Mouse (Mus musculus): ENCODE data around the gene Grhl3. TPM values are rescaled to one million over a fixed set of nuclear protein-coding genes. Genes with fewer than 3 reads are reported as not detected.
"Not testable (repeated sequence)": the region's sequence is repeated elsewhere in the genome, so short reads cannot be mapped to it uniquely, and the experiment has no call there.

Grhl3 gene
- total RNA-seq (2015; ENCODE audit: low replicate concordance): not detected in 2 replicates
- not detected in 2 replicates for total RNA-seq (2017; ENCODE audit: low replicate concordance)

DNA sequence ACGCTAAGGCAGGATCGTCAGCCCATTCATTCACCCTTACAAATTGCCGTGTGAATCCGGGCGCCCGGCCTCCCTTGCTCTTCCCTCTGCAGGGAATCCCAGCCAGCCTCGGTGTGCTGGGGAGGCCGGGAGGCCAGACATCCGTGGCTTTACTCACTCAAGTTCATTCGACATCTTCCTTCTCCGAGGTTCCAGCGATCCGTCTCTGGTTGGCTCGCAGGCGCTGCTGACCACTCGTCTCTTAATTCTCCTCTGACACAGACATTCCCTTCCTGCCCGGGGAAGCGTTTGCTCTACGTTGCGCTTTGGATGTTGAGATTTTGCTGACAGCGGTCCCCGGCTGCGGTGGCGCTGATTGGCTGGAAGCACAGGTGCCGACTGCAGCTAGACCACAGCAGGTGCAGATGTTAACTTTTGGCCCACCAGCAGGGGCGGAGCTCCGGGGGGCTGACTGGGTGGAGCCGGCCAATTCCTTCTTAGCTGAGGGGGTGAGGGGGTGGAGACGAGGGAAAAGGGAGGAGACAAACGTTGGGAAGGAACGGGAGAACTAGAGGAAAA is at the start of gene Grhl3:
Grhl3 (minus strand) TSS at position 380 of the 558 bp plus-strand sequence.
- ATAC-seq (replicated peaks; ENCODE audit: low FRiP score, poor library complexity, severe bottlenecking): no peak

DNA sequence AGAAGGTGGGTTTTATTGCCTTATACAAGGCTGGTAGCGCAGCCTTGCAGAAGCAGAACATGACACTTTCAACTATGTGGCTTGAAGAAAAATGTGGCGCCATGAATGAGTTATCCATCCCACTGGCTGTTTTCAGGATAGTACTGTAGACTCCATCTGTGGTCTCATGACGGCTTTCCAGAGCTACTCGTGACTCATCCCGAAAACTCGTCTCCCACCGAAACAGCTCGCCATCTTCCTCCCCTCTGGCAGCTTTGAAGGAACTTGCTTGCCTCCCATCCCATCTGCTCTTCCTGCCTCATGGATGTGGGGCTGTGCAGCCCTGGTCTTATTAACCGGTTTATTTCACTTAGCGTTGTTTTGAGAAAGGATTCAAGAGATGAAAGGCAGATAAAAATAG is 48.9 kb upstream of the Grhl3 start:
- no peak for ATAC-seq (replicated peaks; ENCODE audit: low FRiP score, poor library complexity, severe bottlenecking)

DNA sequence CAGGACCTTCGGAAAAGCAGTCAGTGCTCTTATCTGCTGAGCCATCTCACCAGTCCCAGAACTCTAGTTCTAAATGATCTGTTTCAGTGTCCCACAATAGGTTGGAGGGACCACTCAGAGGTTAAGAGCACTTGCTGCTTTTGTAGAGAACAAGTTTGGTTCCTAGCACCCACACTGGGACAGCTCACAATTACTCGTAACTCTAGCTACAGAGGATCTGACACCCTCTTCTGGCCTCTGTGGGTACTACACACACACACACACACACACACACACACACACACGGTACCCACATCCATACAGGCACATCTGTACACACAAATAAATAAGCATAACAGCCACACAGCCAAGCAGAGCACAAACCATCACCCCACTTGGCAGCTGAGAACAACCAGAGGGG is 47.0 kb upstream of the Grhl3 start:
- no peak for ATAC-seq (replicated peaks; ENCODE audit: low FRiP score, poor library complexity, severe bottlenecking)

DNA sequence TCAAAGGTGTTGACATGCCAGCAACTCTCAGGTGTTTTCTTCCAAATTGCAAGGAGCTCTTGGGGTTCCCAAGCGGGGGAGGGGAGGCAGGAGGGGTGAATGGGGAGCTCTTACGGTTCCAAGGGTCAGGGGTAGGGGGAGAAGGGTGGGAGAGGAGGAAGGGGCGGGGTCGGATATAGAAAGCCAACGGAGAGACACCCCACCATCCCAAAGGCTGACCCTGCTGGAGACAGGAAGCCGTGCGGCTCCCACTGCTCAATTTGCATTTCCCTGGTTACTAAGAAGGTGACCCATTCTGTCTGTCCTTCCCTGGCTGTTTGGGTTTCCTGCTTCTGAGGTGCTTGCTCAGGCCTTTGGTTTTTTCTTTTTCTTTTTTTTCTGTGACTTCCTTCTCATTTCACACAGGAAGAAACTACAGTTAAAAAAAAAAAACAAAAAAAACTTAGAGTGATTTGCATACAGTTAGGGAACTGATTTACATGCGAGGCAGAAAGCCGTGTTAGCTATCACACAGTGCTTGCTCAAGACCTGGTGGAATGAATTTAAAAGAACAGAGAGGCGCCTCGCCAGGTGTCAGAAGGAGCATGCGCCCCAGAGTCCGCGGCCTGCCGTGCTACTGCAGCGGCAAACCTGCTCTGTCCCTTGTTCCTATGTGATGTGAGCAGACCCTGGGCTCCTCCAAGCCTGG is 44.5 kb upstream of the Grhl3 start:
- ATAC-seq (replicated peaks; ENCODE audit: low FRiP score, poor library complexity, severe bottlenecking): no peak

DNA sequence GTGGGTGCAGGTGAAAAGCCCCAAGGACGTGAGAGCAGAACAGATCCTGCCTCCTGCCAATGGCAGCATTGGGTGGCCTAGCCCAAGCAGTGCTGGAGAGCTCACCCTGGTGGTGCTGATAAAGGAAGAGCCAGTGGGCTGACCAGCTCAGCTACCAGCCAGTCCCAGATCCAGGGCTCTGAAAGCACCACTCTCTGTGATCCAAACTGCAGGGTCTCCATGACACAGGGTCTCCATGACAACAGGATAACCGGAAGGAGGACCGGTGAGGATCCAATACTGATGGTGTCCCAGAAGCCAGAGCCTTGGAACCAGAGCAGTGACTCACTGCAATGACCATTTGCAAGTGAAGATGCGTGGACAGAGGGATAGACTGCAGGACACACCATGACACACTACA is 43.6 kb upstream of the Grhl3 start:
- no peak for ATAC-seq (replicated peaks; ENCODE audit: low FRiP score, poor library complexity, severe bottlenecking)

DNA sequence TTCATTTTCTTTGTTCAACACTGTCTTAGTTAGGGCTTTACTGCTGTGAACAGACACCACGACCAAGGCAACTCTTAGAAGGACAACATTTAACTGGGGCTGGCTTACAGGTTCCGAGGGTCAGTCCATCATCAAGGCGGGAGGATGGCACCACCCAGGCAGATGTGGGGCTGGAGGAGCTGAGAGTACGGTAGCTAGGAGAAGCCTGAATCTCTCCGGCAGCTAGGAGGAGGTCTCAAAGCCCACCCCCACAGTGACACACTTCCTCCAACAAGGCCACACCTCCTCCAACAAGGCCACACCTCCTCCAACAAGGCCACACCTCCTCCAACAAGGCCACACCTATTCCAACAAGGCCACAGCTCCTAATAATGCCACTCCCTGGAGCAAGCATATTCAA is 41.9 kb upstream of the Grhl3 start:
- ATAC-seq (replicated peaks; ENCODE audit: low FRiP score, poor library complexity, severe bottlenecking): not testable (repeated sequence)

DNA sequence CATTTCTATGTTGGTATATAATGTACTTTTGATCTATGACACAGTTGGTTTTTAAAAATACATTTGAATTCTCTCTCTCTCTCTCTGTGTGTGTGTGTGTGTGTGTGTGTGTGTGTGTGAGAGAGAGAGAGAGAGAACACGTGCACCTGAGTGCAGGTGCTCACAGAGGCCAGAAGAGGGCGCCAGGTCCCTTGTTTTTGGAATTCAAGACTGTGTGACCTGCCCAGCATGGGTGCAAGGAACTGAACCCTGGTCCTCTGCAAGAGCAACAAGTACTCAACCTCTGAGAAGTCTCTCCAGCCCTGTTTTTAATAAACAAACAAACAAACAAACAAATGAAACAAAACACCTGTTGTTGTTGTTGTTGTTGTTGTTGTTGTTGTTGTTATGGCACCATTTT is 36.6 kb upstream of the Grhl3 start:
- no peak for ATAC-seq (replicated peaks; ENCODE audit: low FRiP score, poor library complexity, severe bottlenecking)

DNA sequence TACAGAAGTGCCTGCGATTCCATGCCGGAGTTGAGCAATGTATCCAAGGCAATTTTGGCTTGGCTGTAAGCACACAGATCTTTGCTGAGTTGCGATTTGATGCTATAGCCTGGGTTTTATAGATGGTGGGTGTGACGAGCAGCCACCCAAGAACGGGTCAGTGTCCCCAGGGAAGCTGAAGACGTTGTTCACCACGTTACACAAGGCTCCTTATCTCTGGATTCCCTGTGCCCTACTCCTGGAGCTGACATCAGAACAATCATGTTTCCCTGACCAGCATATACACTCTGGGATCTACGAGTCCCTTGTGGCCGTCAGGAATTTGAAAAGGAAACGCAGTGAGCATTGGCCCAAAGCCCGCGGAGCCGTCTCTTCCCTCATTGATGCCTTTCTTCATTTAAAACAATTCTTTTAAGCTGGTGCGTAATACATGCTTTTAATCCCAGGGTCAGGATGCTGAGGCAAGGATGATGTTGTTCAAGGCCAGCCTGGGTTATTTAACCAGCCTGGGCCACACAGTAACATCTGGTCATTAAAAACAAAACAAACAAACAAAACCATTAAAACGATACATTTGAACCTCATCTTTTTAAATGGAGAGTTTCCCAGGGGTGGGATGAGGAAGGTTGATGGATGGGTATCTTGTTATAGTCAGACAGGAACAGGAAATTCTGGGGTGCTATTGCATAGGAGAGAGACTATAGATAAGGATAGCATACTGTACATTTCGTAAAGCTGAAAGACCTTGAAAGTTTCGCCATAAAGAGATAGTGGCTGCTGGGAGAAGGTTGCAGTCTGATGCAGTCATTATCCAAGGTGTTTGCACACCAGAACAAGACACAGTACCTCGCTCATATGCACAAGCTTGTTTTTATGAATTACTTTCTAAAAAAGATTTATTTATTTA is 34.8 kb upstream of the Grhl3 start:
- ATAC-seq (replicated peaks; ENCODE audit: low FRiP score, poor library complexity, severe bottlenecking): no peak

DNA sequence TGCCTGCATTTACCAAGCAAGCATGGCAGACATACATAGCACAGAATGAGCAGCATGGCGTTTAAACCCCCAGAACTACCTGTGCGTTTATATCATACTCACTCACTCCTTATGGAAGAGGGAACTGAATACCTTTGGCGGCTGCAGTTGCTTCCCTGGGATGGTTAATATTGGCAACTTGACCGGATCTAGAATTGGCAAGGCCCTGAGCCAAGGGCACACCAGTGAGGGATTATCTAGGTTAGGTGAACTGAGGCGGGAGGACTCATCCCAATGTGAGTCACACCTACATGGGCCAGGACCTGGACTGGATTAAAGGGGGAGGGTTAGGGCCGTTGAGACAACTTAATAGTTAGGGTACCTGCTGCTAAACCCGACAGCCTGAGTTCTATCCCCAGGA is 32.8 kb upstream of the Grhl3 start:
- no peak for ATAC-seq (replicated peaks; ENCODE audit: low FRiP score, poor library complexity, severe bottlenecking)

DNA sequence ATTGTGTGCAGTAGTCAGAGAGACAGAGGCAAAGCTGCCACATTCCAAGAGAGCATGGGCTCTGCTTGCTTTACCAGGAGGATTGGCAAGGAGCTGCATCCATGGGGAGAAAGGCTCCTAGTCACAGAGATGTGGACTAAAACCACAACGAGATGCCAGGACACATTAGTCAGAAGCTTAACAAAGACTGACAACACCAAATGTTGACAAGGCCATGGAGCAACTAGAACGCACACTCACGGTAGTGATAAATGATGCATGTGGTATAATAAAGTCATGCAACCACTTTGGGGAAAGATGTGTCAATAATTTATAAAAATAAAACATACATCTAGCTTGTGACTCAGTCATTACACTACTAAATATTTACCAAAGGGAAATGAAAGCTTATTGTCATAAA is 28.1 kb upstream of the Grhl3 start:
- no peak for ATAC-seq (replicated peaks; ENCODE audit: low FRiP score, poor library complexity, severe bottlenecking)

DNA sequence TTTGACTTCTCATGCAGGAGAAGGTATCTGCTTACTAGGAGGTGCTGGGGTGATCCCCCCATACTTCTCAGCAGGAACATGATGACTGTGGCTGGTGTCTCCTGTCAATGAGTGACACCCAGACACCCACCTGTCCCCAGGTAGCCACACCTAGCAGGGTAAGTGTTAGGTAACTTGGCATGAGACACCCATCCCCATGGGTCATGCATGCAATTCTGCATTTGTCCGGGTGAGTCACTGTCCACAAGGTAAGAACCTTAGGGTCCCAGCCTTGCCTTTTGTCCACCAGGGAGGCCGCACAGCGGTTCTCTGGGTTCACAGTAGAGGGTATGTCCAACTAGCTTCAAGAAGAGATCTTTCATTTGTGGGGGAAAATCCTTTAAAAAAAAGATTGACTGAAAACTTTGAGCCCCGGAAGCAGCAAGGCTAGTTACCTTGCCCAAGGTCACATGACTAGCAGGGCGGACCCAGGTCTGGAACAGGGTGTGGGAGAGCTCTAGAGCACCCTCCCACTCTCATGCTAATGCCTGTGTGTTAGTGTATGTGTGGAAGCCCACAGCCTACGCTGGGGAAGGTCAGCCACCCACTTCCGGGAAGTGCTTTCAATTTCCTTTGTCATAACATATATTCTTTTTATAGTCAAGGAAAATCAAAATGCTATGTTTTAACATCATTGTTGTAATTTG is 26.2 kb upstream of the Grhl3 start:
- no peak for ATAC-seq (replicated peaks; ENCODE audit: low FRiP score, poor library complexity, severe bottlenecking)

DNA sequence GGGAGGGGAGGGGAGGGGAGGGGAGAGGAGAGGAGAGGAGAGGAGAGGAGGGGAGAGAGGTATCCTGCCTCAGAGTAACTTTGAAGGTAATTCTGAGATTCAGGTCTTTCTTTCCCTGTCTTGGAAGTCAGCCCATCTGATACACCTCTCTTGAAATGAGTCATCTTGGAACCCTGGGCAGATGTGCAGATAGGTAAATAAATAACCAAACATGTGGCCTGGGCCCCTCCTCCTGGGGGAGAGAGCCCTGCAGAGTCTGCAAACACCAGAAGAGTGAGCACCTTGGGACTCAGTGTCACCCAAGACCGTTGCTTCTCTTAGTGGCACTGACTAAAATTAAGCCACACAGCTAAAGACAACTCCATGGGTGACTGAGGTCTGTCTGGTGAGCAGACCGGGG is 25.6 kb upstream of the Grhl3 start:
- ATAC-seq (replicated peaks; ENCODE audit: low FRiP score, poor library complexity, severe bottlenecking): no peak

DNA sequence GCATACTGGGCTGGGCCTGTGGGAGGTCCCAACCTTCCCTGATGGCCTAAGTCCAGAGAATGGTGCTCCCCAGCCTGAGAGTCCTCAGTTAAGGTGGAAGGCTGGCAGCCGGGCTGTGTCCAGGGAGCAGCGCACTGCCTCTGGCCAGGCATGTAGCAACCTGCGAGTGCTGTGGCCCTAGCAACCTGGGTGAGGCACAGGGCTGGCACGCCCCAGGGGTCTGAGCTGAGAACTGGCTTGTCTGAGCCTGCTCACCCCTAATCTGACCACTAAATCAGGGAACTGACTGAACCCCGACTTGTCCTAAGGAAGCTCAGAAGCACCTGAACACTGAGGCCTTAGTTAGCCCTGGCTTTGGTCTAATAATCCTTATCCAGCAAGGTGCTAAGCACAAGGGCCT is 24.1 kb upstream of the Grhl3 start:
- no peak for ATAC-seq (replicated peaks; ENCODE audit: low FRiP score, poor library complexity, severe bottlenecking)

DNA sequence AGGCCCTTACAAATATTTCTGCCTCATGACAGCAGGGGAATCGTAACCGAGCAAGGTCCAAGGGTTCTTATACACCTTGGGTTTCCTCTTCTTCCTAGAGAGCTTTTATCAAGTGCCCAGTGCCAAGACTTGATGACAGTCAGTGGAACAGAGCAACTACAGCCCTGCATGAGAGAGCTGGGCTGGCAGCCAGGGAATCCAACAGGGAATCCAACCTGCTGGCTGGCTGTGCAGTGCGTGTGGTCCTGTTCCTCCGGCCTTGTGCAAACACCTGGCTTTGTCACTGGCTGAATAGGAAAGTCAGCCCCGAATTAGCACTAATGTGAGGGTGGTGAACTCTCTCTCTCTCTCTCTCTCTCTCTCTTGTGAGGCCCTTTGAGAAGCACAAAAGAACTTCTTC is 22.5 kb upstream of the Grhl3 start:
- ATAC-seq (replicated peaks; ENCODE audit: low FRiP score, poor library complexity, severe bottlenecking): no peak

DNA sequence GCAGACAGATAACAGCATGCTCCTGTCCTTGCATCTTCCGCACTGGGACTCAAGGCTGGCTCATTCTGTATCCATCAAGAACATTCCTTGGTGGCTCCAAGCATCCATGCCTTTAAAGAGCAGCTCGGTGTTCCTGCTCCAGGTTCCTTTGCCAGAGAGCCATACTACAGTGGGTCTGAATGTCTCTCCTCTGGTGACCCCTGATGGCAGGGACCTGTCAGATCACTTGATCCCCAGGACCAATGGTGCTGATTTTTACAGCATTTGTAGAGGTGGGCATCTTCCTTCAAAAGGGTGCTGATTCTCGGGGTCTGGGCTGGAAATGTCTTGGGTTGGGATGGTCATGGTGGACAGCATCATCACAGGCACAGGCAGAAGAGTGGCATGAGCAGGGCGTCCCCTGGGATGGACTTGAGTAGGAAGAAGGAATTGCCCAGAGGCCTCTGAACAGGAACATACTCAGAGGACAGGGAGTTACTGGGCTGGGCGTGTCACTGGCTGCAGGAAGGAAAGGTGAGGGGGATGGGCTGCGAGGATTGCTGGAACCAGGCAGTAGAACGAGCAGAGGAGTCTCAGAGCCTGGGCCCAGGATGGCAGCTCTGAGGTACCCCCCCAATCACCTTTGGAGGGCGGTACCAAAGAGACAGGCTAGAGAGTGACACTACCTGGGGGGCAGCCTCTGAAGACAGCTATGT is 18.3 kb upstream of the Grhl3 start:
- ATAC-seq (replicated peaks; ENCODE audit: low FRiP score, poor library complexity, severe bottlenecking): no peak

DNA sequence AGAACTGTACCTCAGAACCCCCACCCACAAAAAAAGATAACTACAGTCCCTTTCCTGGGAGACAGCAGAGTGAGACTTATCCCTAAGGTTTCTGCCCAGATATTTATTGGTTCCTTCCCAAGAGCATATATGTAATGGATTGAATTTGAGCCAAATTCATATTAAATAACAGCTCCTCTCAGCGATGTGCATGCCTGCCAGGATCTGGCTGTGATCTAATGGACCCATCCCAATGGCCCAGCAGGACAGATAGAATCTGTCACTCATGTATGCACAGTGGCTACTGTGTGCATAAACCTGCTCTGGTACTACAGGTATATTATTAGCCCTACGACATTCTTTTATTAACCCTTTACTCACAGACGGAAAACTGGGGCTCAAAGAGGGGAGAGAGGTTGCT is 17.7 kb upstream of the Grhl3 start:
- ATAC-seq (replicated peaks; ENCODE audit: low FRiP score, poor library complexity, severe bottlenecking): no peak

DNA sequence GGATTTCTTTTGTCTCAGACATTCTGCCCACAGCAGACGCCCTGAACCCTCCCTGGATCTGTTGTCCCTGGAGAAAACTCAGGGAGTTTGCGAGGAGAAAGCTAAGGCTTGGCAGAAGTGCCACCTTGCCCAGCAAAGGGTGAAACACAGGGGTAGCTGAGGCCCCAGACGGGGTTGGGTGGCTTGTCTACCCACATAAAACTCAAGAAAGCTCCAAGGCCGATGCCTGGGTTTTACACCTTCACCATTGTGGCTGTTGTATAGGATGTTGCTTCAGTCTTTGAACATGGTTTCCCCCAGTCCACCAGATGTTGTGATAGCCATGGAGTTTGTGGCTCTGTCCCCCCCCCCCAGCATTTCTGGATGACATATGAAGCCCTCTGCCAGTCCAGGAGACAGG is 11.4 kb upstream of the Grhl3 start:
- ATAC-seq (replicated peaks; ENCODE audit: low FRiP score, poor library complexity, severe bottlenecking): no peak

DNA sequence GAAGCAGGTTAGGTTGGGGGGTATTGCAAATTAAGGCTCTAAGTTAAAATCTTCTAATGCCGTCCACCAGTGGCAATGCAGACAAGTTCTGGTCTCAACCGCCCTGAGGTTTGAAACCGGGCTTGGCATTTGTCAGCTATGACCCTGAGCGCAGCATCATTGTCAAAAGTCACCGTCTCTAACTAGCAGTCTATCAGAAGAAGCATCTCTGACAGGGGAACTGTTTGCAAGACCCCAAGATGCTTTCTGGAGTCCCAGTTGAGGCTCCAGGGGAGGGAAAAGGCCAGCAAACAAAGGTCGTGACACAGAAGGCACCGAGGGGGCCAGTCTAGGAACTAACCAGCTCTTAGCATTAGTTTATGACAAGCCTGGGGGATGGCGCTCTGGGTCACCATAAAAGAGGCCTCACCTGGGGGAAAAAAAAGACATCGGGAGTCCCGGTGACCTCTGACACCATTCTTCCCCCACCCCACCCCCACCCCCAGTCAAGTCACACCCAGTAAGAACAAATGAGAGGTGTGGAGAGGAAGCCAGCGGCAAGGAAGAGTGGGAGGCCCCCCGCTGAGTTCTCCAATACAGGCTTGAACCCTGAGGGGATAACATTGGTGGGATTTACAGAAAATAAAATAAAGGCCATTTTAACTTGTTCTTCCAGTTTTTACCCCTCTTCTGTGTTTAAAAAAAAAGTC is 7.9 kb upstream of the Grhl3 start:
- ATAC-seq (replicated peaks; ENCODE audit: low FRiP score, poor library complexity, severe bottlenecking): no peak

DNA sequence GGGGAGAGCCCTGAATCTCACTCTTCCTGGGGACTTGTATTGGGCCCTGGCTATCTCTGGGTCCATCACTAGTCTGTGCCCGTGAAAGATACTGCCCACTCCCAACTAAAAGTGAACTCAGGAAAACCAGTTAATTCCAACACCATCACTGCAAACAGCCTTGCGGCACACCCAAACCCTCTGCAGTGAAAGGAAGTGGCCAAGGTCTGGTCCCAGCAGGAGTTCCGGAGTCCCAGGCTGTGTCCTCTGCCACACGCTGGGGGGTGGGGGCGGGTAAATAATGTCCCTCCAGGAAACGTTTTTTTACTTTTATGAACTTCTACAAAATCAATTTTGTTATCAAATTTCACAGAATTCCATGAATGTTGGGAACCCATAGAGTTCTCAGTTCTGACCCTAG is 6.3 kb upstream of the Grhl3 start:
- no peak for ATAC-seq (replicated peaks; ENCODE audit: low FRiP score, poor library complexity, severe bottlenecking)
